Mouse (Mus musculus): ENCODE measurements around the gene Lrrc28.

DNA sequence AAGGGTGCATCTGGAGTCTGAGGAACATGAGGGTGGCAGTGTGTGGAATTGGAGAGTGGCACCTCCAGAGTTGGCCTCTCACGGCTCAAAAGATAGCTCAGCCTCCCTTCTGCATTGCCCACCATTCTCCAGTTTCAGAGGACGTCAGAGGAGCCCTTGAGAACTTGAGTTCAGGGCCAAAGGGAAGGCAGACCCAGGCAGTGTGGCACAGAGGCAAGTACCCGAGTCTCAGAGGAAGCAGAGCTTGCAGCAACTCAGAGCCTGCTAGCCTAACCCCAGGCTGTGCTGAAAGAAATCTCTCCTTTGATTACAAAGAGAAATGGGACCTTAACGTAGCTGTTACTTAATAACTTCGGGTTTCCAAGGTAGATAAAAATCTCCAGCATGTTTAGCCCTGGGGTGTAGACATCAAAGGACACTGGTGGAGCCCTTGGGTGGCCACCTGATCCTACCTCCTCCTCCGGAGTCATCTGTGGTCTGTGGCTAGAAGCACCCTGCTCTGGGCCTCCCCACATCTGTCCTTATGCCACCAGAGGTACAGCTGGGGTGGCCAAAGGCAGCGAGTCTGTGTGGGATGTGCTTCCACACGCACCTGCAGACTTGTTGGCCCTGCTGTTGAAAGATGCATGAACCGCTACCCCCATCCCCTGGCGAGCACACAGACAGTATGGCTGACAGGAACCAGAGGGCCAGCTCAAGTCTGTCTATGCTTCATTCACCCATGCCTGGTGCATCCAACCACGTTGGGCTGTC, 144.8 kb downstream of the Lrrc28 start:
- TF ChIP-seq GATA1 (IDR thresholded peaks at IDR 0.05; ENCODE audit: low read length) (no peak), TAL1 (IDR thresholded peaks at IDR 0.05; ENCODE audit: low read length) (no peak)

Measured in erythroblast, embryonic 14.5 days (primary cell).